Mouse (Mus musculus) cortical plate, adult 2 months (tissue): ENCODE results near the gene Dusp14.

ENCODE experiments used
- CTCF ChIP-seq: fragments of 200-500 bp; IDR thresholded peaks from 2 replicates; pipeline ENCODE4 v1.5.1; 2011; ENCODE audit warnings: mild to moderate bottlenecking, control low read depth, low read length; ENCODE audit not compliant: insufficient read depth; ENCODE audit errors: extremely low read depth
- POLR2A ChIP-seq: fragments of 200-500 bp; IDR thresholded peaks from 2 replicates; pipeline ENCODE4 v1.6.1; 2011; ENCODE audit warnings: mild to moderate bottlenecking, low read length, control low read depth; ENCODE audit not compliant: insufficient read depth; ENCODE audit errors: extremely low read depth

- TF ChIP-seq CTCF = no peak
- no peak for TF ChIP-seq POLR2A
These were observed 65.1 kb downstream of the Dusp14 start for GRCm38 (mm10) chr11:84003986-84004385.
